Mouse (Mus musculus): ENCODE measurements around the gene Gpc3. TPM values are rescaled to one million over a fixed set of nuclear protein-coding genes. Genes with fewer than 3 reads are reported as not detected.

Gene Gpc3
- polyA plus RNA-seq (2012; rRNA removed): 36.7 and 47.6 TPM in 2 replicates

GRCm38 (mm10) chrX:52613328-52614030 is at the start of gene Gpc3:
Gpc3 (minus strand) TSS chrX:52613950.
- no peak for DNase-seq (ENCODE audit: low read depth)

- DNase-seq (ENCODE audit: low read depth): no peak
Measured at GRCm38 (mm10) chrX:52651975-52652374, 38.2 kb upstream of the Gpc3 start.

- no peak for DNase-seq (ENCODE audit: low read depth)
Measured at GRCm38 (mm10) chrX:52651472-52651948, 37.8 kb upstream of the Gpc3 start.

- DNase-seq (ENCODE audit: low read depth): no peak
Measured at GRCm38 (mm10) chrX:52648910-52649785, 35.4 kb upstream of the Gpc3 start.

- no peak for DNase-seq (ENCODE audit: low read depth)
Measured at GRCm38 (mm10) chrX:52644393-52644792, 30.6 kb upstream of the Gpc3 start.

- DNase-seq (ENCODE audit: low read depth): no peak
Measured at GRCm38 (mm10) chrX:52643350-52643749, 29.6 kb upstream of the Gpc3 start.

- DNase-seq (ENCODE audit: low read depth): no peak
Measured at GRCm38 (mm10) chrX:52642126-52642525, 28.4 kb upstream of the Gpc3 start.

GRCm38 (mm10) chrX:52637419-52637818 is 23.7 kb upstream of the Gpc3 start:
- no peak for DNase-seq (ENCODE audit: low read depth)

GRCm38 (mm10) chrX:52633976-52634375 is 20.2 kb upstream of the Gpc3 start:
- no peak for DNase-seq (ENCODE audit: low read depth)

- DNase-seq (ENCODE audit: low read depth): no peak
Measured at GRCm38 (mm10) chrX:52632688-52633324, 19.1 kb upstream of the Gpc3 start.

- no peak for DNase-seq (ENCODE audit: low read depth)
Measured at GRCm38 (mm10) chrX:52626963-52627716, 13.4 kb upstream of the Gpc3 start.

GRCm38 (mm10) chrX:52617813-52618212 is 4.1 kb upstream of the Gpc3 start:
- no peak for DNase-seq (ENCODE audit: low read depth)

- no peak for DNase-seq (ENCODE audit: low read depth)
Measured at GRCm38 (mm10) chrX:52616152-52616551, 2.4 kb upstream of the Gpc3 start.

- no peak for DNase-seq (ENCODE audit: low read depth)
Measured at GRCm38 (mm10) chrX:52614031-52614381, 256 bp upstream of the Gpc3 start.

GRCm38 (mm10) chrX:52612806-52613205 is 944 bp downstream of the Gpc3 start:
- DNase-seq (ENCODE audit: low read depth): no peak

GRCm38 (mm10) chrX:52611987-52612670 is 1.6 kb downstream of the Gpc3 start:
- DNase-seq (ENCODE audit: low read depth): no peak

GRCm38 (mm10) chrX:52611541-52611940 is 2.2 kb downstream of the Gpc3 start:
- DNase-seq (ENCODE audit: low read depth): no peak

GRCm38 (mm10) chrX:52603143-52603542 is 10.6 kb downstream of the Gpc3 start:
- DNase-seq (ENCODE audit: low read depth): no peak

- no peak for DNase-seq (ENCODE audit: low read depth)
Measured at GRCm38 (mm10) chrX:52599246-52599645, 14.5 kb downstream of the Gpc3 start.

- DNase-seq (ENCODE audit: low read depth): no peak
Measured at GRCm38 (mm10) chrX:52587671-52588070, 26.1 kb downstream of the Gpc3 start.

- no peak for DNase-seq (ENCODE audit: low read depth)
Measured at GRCm38 (mm10) chrX:52559995-52560394, 53.8 kb downstream of the Gpc3 start.

All from gonadal fat pad, adult 2 months (tissue).